Mouse (Mus musculus): ENCODE results near the gene Ucp3. TPM values are rescaled to one million over a fixed set of nuclear protein-coding genes. Genes with fewer than 3 reads are reported as not detected.
A peak's percentile ranks its signal among the peaks of the same experiment; 100 is the strongest.

The Ucp3 gene
- total RNA-seq, 1 experiment from 2014 or later = not detected

DNA sequence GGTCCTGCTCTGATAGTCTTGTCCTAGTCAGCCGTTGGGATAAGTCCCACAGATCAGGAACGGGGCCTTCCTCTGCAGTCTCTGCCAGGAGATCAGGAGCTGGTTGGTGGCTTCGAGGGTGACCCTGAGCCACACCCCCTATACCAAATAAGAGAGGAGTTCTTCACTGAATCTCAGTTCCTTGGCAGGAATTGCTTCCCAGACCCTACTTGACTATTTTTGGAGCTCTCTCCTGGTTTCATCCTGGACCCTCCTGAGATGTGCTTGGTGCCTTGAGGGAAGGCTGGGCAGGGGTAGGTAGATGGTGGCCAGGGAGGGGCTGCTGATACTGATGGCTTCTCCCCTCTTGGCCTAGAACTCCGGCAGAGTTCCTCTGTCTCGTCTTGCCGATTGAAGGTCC lies 23.6 kb downstream of the Ucp3 start:
- ATAC-seq (ENCODE audit: extremely low read depth, insufficient number of reproducible peaks, low FRiP score, poor library complexity, severe bottlenecking) = no peak

DNA sequence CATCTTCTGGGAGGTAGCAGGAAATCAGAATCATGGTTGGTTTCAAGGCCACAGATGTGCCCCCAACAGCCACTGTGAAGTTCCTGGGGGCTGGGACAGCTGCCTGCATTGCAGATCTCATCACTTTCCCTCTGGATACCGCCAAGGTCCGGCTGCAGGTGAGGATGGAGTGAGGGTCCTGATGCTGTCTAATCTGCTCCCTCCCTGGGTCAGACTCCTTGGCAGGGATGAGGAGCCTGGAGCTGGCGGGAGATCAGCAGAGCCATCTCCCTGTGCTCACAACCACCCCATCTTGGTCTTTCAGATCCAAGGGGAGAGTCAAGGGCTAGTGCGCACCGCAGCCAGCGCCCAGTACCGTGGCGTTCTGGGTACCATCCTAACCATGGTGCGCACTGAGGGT lies 24.0 kb downstream of the Ucp3 start:
- ATAC-seq (ENCODE audit: extremely low read depth, insufficient number of reproducible peaks, low FRiP score, poor library complexity, severe bottlenecking) = no peak

DNA sequence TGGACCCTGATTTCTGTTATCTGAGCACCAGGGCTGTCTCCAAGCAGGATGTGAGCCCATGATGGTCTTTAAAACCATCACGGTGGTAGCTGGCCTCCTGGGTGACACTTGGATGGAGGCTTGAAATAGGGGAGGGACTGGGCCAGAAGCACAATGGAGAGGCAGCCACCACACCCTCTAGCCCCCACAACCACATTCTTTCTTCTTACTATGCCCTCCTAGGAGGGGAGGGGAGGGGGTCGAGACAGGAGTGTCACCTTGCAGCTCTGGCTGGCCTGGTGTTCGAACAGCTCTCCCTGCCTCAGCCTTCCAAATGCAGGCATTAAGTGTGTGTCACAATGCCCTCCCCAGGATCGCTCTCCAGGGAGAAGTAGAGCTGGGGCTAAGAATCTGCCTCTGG lies 24.6 kb downstream of the Ucp3 start:
- no peak for ATAC-seq (ENCODE audit: extremely low read depth, insufficient number of reproducible peaks, low FRiP score, poor library complexity, severe bottlenecking)

- ATAC-seq (ENCODE audit: extremely low read depth, insufficient number of reproducible peaks, low FRiP score, poor library complexity, severe bottlenecking) = no peak
These were observed 25.2 kb downstream of the Ucp3 start for GRCm38 (mm10) chr7:100497982-100498381.

DNA sequence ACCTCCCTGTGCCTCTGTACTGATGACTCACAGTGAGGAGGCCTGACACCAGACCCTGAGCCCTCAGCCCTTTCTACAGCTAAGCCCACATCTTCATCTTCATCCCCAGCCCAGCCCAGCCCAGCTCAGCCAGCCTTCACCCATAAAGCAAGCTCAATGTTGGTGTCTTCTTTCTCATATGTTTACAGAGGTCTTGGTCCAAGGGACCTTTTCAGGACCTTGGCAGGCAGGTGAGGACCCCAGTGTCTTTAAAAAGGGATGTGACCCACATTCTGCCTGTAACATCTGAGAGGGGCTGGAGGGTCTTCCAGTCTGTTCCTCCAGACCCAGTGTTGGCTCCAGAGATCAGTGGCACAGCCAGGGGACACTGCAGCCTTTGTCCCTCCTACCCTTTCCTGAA lies 26.7 kb downstream of the Ucp3 start:
- ATAC-seq (ENCODE audit: extremely low read depth, insufficient number of reproducible peaks, low FRiP score, poor library complexity, severe bottlenecking) = no peak

DNA sequence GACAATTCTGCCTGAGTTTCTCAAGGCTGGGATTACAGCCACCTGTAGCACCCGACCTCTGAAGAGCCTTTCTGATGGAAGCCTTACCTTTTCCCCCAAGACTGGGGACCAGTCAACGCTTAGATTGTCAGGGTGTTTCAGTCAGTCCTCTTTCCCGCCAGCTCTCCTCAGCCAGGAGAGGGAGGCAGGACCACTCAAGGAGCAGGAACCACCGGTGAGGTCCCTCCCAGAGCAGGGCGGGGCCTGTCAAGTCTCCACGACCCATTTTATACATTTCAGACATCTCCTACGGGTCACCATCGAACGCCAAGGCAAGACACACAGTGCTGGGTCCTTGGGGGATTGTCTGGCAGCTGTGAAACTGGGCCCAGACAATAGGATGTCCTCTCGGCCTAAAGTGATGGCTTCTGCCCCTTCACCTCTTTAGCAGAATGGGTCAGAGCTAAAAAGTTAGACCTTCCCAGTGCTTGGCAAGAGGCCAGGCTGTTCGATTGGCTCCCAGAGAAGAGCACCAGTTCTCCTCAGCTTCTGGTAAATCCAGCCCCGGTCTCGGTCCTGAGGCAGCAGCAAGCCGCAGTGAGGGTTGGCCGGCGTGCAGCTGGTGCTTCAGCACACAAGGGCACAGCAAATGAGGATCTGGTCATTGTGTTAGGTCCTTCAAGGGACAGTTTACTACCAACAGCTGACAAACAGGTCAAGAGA lies 27.6 kb downstream of the Ucp3 start:
- ATAC-seq (ENCODE audit: extremely low read depth, insufficient number of reproducible peaks, low FRiP score, poor library complexity, severe bottlenecking) = no peak

DNA sequence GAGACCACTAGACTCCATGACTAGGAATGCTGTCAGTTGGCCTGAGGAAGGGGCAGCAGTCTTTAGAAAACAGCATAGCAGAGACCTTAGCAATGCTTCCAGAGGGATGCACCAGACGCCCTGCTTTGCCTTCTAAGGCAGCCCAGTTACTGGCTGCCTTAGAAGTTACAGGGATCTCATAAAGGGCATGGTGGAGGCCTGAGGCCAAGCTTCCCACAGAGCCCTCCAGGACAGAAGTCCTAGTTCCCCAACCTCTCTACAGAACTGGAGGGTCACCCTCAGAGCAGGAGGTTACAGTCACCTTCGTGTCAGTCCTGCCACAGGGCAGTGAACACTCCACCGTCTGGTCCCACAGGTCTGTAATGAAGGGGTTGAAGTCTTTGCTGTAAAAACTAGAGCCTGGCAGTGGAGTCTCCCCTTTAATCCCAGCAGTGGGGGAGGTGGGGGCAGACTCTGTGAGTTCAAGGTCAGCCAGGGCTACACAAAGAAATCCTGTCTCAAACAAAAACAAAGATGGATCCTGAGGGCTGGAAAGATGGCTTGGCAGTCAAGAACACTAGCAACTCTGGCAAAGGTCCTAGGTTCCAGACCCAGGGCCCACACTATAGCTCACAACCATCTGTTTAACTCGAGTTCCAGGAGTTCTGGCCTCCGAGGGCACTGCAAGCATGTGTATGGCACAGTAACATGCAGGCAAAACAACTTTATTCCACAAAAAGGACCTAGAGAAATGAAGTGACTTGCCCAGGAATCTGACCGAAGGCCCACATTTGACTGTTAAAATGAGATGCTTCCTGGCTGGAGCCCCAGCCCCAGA lies 28.4 kb downstream of the Ucp3 start:
- no peak for ATAC-seq (ENCODE audit: extremely low read depth, insufficient number of reproducible peaks, low FRiP score, poor library complexity, severe bottlenecking)

- no peak for ATAC-seq (ENCODE audit: extremely low read depth, insufficient number of reproducible peaks, low FRiP score, poor library complexity, severe bottlenecking)
These were observed 29.1 kb downstream of the Ucp3 start for GRCm38 (mm10) chr7:100501844-100502373.

- ATAC-seq (ENCODE audit: extremely low read depth, insufficient number of reproducible peaks, low FRiP score, poor library complexity, severe bottlenecking) = no peak
These were observed 29.7 kb downstream of the Ucp3 start for GRCm38 (mm10) chr7:100502374-100502922.

DNA sequence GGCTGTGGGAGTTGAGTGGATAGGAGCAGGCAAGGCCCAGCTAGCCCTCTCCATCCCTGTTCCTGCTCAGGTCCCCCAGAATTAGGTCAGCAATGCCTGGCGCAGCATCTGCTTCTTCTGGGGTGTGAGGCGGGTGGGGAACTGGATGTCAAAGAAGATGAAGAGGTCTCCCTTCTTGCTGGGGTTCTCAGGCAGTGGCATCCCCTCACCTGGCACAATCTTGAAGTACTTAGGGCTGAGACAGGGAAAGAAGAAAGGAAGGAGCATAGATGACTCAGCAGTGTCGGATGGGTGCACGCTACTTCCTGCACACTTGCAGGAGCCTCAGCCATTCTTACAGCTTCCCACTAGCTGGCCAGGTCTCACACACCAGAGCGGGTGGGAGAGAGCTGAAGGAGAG lies 30.3 kb downstream of the Ucp3 start:
- peak; percentile 29; the same call in 1 of the 2 replicates for ATAC-seq (ENCODE audit: extremely low read depth, insufficient number of reproducible peaks, low FRiP score, poor library complexity, severe bottlenecking)

DNA sequence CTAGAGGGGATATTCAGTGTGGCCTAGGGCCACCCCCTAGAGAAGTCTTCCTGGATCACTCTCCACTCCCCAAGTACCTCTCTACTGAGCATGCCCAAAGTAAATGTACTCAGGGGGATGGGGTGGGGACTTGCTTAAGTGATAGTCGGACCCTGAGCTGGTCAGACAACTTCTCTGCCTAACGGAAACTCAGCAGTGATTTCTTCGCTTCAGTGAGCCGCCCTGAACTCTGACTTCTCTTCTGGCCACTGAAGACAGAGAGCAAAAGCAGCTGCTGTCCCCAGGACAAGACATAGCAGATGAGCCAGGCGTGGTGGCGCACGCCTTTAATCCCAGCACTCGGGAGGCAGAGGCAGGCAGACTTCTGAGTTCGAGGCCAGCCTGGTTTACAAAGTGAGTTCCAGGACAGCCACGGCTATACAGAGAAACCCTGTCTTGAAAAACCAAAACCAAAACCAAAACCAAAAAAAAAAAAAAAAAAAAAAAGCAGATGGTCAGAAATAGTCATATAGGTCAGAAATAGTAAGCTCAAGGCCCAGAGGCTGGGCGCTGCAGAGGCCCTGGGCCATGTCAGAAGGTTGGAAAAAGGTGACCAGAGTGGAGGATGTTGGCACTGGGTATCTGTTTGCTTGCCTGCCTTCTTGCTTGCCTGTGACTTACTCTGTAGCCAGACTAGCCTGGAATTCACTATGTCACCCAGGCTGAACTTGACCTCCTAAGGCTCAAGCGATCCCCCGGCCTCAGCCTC lies 32.1 kb downstream of the Ucp3 start:
- no peak for ATAC-seq (ENCODE audit: extremely low read depth, insufficient number of reproducible peaks, low FRiP score, poor library complexity, severe bottlenecking)

DNA sequence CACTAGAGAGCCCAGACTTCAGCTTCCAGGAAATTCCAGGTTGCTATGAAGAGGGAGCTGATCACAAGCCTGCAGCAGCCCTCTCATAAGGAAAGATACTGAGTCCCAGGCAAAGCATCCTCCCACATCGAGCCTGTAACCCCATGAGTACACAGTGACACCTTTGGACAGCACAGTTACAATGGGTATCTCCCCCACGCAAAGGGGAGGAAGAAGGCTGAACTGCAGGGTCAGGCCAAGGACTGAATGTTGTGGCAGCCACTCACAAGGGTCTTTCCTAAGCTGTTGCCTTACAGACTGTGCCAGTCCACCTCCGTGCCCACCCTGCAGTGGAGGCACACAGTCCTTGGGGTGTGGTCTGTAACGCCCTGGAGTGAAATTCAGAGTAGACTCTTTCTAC lies 33.7 kb downstream of the Ucp3 start:
- no peak for ATAC-seq (ENCODE audit: extremely low read depth, insufficient number of reproducible peaks, low FRiP score, poor library complexity, severe bottlenecking)

- no peak for ATAC-seq (ENCODE audit: extremely low read depth, insufficient number of reproducible peaks, low FRiP score, poor library complexity, severe bottlenecking)
These were observed 35.9 kb downstream of the Ucp3 start for GRCm38 (mm10) chr7:100508670-100509069.

DNA sequence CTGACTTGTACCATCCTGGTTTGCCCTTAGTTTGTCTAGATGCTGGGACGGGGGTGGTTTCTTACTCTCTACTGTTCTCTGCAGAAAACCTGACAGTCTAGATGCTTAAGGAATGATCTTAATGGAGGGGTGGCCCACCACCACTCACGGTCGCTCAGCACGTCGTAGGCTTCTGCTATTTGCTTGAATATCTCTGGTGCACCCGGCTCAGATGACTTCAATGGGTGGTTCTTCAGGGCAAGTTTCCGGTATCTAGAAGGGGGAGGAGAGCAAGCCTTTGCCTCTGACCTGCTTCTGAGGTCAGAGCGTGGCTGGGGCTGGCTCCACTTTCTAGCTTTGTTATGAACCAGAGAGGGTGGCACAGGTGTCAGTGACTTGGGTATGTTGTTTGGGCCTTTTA lies 38.8 kb downstream of the Ucp3 start:
- ATAC-seq (ENCODE audit: extremely low read depth, insufficient number of reproducible peaks, low FRiP score, poor library complexity, severe bottlenecking) = 0 out of 2 replicates have a peak, but pooled peaks have one; percentile 15

- ATAC-seq (ENCODE audit: extremely low read depth, insufficient number of reproducible peaks, low FRiP score, poor library complexity, severe bottlenecking) = no peak
These were observed 41.8 kb downstream of the Ucp3 start, which contains the start of gene Dnajb13 for GRCm38 (mm10) chr7:100514573-100514972. Gene Dnajb13, minus strand, starts transcription at chr7:100514960.

DNA sequence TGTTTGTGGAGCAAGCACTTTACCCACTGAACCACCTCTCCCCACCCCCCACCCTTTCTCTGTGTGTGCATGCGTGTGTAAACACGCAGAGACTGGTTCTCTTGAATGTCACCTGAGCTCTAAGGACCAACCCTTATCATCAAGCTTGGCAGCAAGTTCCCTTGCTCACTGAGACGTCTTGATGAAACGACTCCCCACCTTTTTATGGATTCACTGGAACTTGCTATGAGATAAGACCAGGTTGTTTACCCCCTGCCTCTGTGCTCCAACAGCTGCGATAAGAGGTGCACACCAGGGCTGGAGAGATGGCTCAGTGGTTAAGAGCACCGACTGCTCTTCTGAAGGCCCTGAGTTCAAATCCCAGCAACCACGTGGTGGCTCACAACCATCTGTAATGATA lies 47.4 kb downstream of the Ucp3 start:
- ATAC-seq (ENCODE audit: extremely low read depth, insufficient number of reproducible peaks, low FRiP score, poor library complexity, severe bottlenecking) = no peak

GRCm38 (mm10) chr7:100520663-100521285 lies 48.0 kb downstream of the Ucp3 start:
- ATAC-seq (ENCODE audit: extremely low read depth, insufficient number of reproducible peaks, low FRiP score, poor library complexity, severe bottlenecking) = peak; percentile 94

DNA sequence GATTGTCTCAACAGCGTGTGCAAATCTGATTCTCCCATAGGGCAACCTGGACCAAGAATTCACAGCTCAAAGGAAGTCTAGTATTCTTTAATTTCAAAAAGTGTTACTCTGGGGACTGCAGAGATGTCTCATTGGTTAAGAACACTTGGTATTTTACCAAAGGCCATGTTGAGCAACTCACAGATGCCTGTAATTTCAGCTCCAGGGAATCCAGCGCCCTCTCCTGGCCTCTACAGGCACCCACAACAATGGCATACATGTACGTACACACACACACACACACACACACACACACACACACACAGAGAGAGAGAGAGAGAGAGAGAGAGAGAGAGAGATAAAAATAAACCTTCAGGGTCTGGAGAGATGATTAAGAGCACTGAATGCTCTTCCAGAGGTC lies 49.4 kb downstream of the Ucp3 start:
- ATAC-seq (ENCODE audit: extremely low read depth, insufficient number of reproducible peaks, low FRiP score, poor library complexity, severe bottlenecking) = no peak

DNA sequence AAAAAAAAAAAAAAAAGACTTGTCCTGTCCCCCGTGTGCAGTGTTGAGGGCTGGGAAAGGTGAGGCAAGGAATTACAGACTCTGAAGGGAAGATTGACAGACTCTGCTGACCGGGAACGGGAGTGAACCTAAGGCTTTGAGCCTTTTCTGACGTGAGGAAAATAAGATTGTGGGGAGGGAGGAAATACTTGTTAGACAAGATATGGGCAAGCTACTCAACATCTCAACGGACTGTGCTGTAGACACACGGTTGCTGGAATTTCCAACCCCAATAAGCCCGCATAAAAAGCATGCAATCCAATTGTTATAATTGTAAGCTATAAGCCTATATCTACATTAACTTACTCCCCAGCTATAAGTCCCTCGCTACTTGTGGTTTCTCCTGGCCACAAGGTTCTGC lies 51.9 kb downstream of the Ucp3 start:
- ATAC-seq (ENCODE audit: extremely low read depth, insufficient number of reproducible peaks, low FRiP score, poor library complexity, severe bottlenecking) = no peak

Measured in neutrophil, adult 5-6 weeks (primary cell).